Mouse (Mus musculus): ENCODE results near the gene Cux2.

GRCm38 (mm10) chr5:122070963-122071800 is 21.3 kb upstream of the Cux2 start:
- TF ChIP-seq CTCF (IDR thresholded peaks at IDR 0.05; ENCODE audit: extremely low read depth, insufficient read depth, insufficient read length, insufficient replicate concordance) (no peak), POLR2A (IDR thresholded peaks at IDR 0.05; ENCODE audit: low read depth, low read length) (no peak)

All from spleen, adult 2 months (tissue).